In genomic region chr11:70701984-70702733, GRCm38 (mm10) we compare ENCODE assay signal across 8 mouse cellular contexts. TPM values are rescaled to one million over a fixed set of nuclear protein-coding genes. Genes with fewer than 3 reads are reported as not detected.
DNase-seq lines count a peak whose midpoint lies in the region; ATAC-seq lines count a peak whose summit lies in the region.

No protein-coding gene starts in this region.

- peak overlapping the region; percentile 35 for H3K9ac ChIP-seq in hindbrain, embryonic 12.5 days
- H3K9ac ChIP-seq in midbrain, embryonic 11.5 days (ENCODE audit: low read length), result peak overlapping the region; percentile 3; the same call in 1 of the 2 replicates

- peak overlapping the region; percentile 93 for H3K4me3 ChIP-seq in embryonic facial prominence, embryonic 10.5 days
- peak overlapping the region; percentile 91 for H3K4me3 ChIP-seq in hindbrain, embryonic 12.5 days
- H3K4me3 ChIP-seq in midbrain, embryonic 11.5 days (ENCODE audit: low read depth, low read length), result no peak overlapping the region

- no peaks in the 10 kb centered on the region for H3K27me3 ChIP-seq in embryonic facial prominence, embryonic 10.5 days (replicated peaks; ENCODE audit: low read depth, poor library complexity, severe bottlenecking)
- H3K27me3 ChIP-seq in hindbrain, embryonic 12.5 days, result no peaks in the 10 kb centered on the region
- no peaks in the 10 kb centered on the region for H3K27me3 ChIP-seq in midbrain, embryonic 11.5 days (ENCODE audit: control insufficient read depth, insufficient read depth, low read length)

- H3K27ac ChIP-seq in embryonic facial prominence, embryonic 10.5 days (replicated peaks), result no peak overlapping the region
- no peak overlapping the region for H3K27ac ChIP-seq in hindbrain, embryonic 12.5 days
- no peak overlapping the region for H3K27ac ChIP-seq in midbrain, embryonic 11.5 days (ENCODE audit: low read depth, low read length)

- intact Hi-C loops in left cerebral cortex, postnatal 14 days (cut with DNase I), result no loop called here

- peak overlapping the region; percentile 74 for H3K4me2 ChIP-seq in hindbrain, embryonic 12.5 days (replicated peaks)
- H3K4me2 ChIP-seq in midbrain, embryonic 11.5 days, result no peak overlapping the region; the same call in 1 of the 2 replicates

- WGBS in embryonic facial prominence, embryonic 10.5 days, result 77% methylated on average over 6 of the region's 6 CpGs
- 80% methylated on average over 6 of the region's 6 CpGs for WGBS in hindbrain, embryonic 12.5 days
- WGBS in midbrain, embryonic 11.5 days, result 78% methylated on average over 6 of the region's 6 CpGs

- H3K36me3 ChIP-seq in embryonic facial prominence, embryonic 10.5 days (replicated peaks), result peaks cover 46% of the 10 kb centered on the region
- H3K36me3 ChIP-seq in hindbrain, embryonic 12.5 days, result peaks cover 34% of the 10 kb centered on the region
- peaks cover 8% of the 10 kb centered on the region; the same call in 1 of the 2 replicates for H3K36me3 ChIP-seq in midbrain, embryonic 11.5 days (ENCODE audit: control insufficient read depth, insufficient read depth, low read length)

- peaks cover 30% of the 10 kb centered on the region for H3K4me1 ChIP-seq in embryonic facial prominence, embryonic 10.5 days
- peaks cover 27% of the 10 kb centered on the region for H3K4me1 ChIP-seq in hindbrain, embryonic 12.5 days
- H3K4me1 ChIP-seq in midbrain, embryonic 11.5 days (ENCODE audit: control insufficient read depth, insufficient read depth, low read length), result peaks cover 15% of the 10 kb centered on the region

- peak; percentile 26 for DNase-seq in gastrocnemius, adult 18-20 months (ENCODE audit: low spot score)
- DNase-seq in gastrocnemius, postnatal 4 days (ENCODE audit: low spot score in 2 of 2), result no peak
- no peak for DNase-seq in embryonic facial prominence, embryonic 10.5 days (ENCODE audit: low spot score)
- DNase-seq in midbrain, embryonic 11.5 days (ENCODE audit: low spot score, missing footprints), result no peak
- no peak for DNase-seq in left cerebral cortex, postnatal 14 days (ENCODE audit: low spot score in 2 of 2)

- ATAC-seq in hindbrain, embryonic 12.5 days (ENCODE audit: low FRiP score), result no peak
- no peak for ATAC-seq in midbrain, embryonic 11.5 days (ENCODE audit: low FRiP score)
- no peak for ATAC-seq in erythroid progenitor cell, adult 5-6 weeks (replicated peaks; ENCODE audit: low FRiP score, poor library complexity, severe bottlenecking)
- no peak for ATAC-seq in activated CD4-positive, CD25-positive, alpha-beta regulatory T cell, adult 4 months

- H3K9me3 ChIP-seq in embryonic facial prominence, embryonic 10.5 days, result no peaks in the 10 kb centered on the region
- no peaks in the 10 kb centered on the region for H3K9me3 ChIP-seq in hindbrain, embryonic 12.5 days (replicated peaks)
- H3K9me3 ChIP-seq in midbrain, embryonic 11.5 days (ENCODE audit: control insufficient read depth, low read length), result no peaks in the 10 kb centered on the region

RNA-seq across cellular contexts. Expression of gene Kif1c, which starts 1.8 kb away (rescaled TPM):
- 100 to 1,000 TPM; 587 to 632 TPM for total RNA-seq in gastrocnemius, adult 18-20 months (2021)
- 100 to 1,000 TPM; 162 to 166 TPM for total RNA-seq in gastrocnemius, postnatal 4 days (2021)
- 1.6 and 2.0 TPM in 2 replicates for polyA plus RNA-seq in embryonic facial prominence, embryonic 10.5 days (2016; fragmentation: Nextera tagmentation; extraction: Ambion mirVana)
- polyA plus RNA-seq in hindbrain, embryonic 12.5 days (2016; fragmentation: Nextera tagmentation; extraction: Ambion mirVana), result 2.3 and 3.0 TPM in 2 replicates
- 6.1 and 7.1 TPM in 2 replicates for polyA plus RNA-seq in midbrain, embryonic 11.5 days (2014; fragmentation: Nextera tagmentation; extraction: Ambion mirVana)
- 1.1 and 1.7 TPM in 2 replicates for total RNA-seq in erythroid progenitor cell, adult 5-6 weeks (2015; ENCODE audit: low replicate concordance)
- total RNA-seq in erythroid progenitor cell, adult 5-6 weeks (2017; ENCODE audit: low replicate concordance), result 2.7 and 3.6 TPM in 2 replicates
- polyA plus RNA-seq in activated CD4-positive, CD25-positive, alpha-beta regulatory T cell, adult 4 months (2017; shearing (Covaris generic)), result 1 to 10 TPM; 1.5 TPM
- total RNA-seq in left cerebral cortex, postnatal 14 days (2021), result 10 to 100 TPM; 43.9 to 46.0 TPM

RNA-seq across cellular contexts. Expression of gene Inca1, which starts 2.2 kb away (rescaled TPM):
- 1 to 10 TPM; 4.1 to 6.4 TPM for total RNA-seq in gastrocnemius, adult 18-20 months (2021)
- 1 to 10 TPM; 2.0 to 3.0 TPM for total RNA-seq in gastrocnemius, postnatal 4 days (2021)
- 0.69 and 0.99 TPM in 2 replicates for polyA plus RNA-seq in embryonic facial prominence, embryonic 10.5 days (2016; fragmentation: Nextera tagmentation; extraction: Ambion mirVana)
- polyA plus RNA-seq in hindbrain, embryonic 12.5 days (2016; fragmentation: Nextera tagmentation; extraction: Ambion mirVana), result 0.99 and 1.4 TPM in 2 replicates
- 1.3 TPM in 2 replicates for polyA plus RNA-seq in midbrain, embryonic 11.5 days (2014; fragmentation: Nextera tagmentation; extraction: Ambion mirVana)
- not detected in 2 replicates for total RNA-seq in erythroid progenitor cell, adult 5-6 weeks (2015; ENCODE audit: low replicate concordance)
- total RNA-seq in erythroid progenitor cell, adult 5-6 weeks (2017; ENCODE audit: low replicate concordance), result not detected in 2 replicates
- under 1 TPM in 1 of 2 experiments, not detected in 1; 0.63 TPM for polyA plus RNA-seq in activated CD4-positive, CD25-positive, alpha-beta regulatory T cell, adult 4 months (2017; shearing (Covaris generic))
- 1 to 10 TPM; 1.4 to 1.6 TPM for total RNA-seq in left cerebral cortex, postnatal 14 days (2021)

RNA-seq across cellular contexts. Expression of gene Camta2, which starts 14.3 kb away (rescaled TPM):
- total RNA-seq in gastrocnemius, adult 18-20 months (2021), result 10 to 100 TPM; 40.6 TPM
- total RNA-seq in gastrocnemius, postnatal 4 days (2021), result 10 to 100 TPM; 18.1 to 20.3 TPM
- 10.5 and 10.9 TPM in 2 replicates for polyA plus RNA-seq in embryonic facial prominence, embryonic 10.5 days (2016; fragmentation: Nextera tagmentation; extraction: Ambion mirVana)
- polyA plus RNA-seq in hindbrain, embryonic 12.5 days (2016; fragmentation: Nextera tagmentation; extraction: Ambion mirVana), result 15.2 and 15.7 TPM in 2 replicates
- polyA plus RNA-seq in midbrain, embryonic 11.5 days (2014; fragmentation: Nextera tagmentation; extraction: Ambion mirVana), result 6.6 and 6.7 TPM in 2 replicates
- total RNA-seq in erythroid progenitor cell, adult 5-6 weeks (2015; ENCODE audit: low replicate concordance), result 4.7 and 17.6 TPM in 2 replicates
- 0.45 and 0.90 TPM in 2 replicates for total RNA-seq in erythroid progenitor cell, adult 5-6 weeks (2017; ENCODE audit: low replicate concordance)
- polyA plus RNA-seq in activated CD4-positive, CD25-positive, alpha-beta regulatory T cell, adult 4 months (2017; shearing (Covaris generic)), result 10 to 100 TPM; 11.3 to 14.0 TPM
- 100 to 1,000 TPM; 217 to 223 TPM for total RNA-seq in left cerebral cortex, postnatal 14 days (2021)

RNA-seq across cellular contexts. Expression of gene Spag7, which starts 32.9 kb away (rescaled TPM):
- 100 to 1,000 TPM in 1 of 2 experiments, 10 to 100 TPM in 1; 83.4 to 103 TPM for total RNA-seq in gastrocnemius, adult 18-20 months (2021)
- total RNA-seq in gastrocnemius, postnatal 4 days (2021), result 100 to 1,000 TPM; 119 to 129 TPM
- polyA plus RNA-seq in embryonic facial prominence, embryonic 10.5 days (2016; fragmentation: Nextera tagmentation; extraction: Ambion mirVana), result 181 and 185 TPM in 2 replicates
- polyA plus RNA-seq in hindbrain, embryonic 12.5 days (2016; fragmentation: Nextera tagmentation; extraction: Ambion mirVana), result 143 and 144 TPM in 2 replicates
- polyA plus RNA-seq in midbrain, embryonic 11.5 days (2014; fragmentation: Nextera tagmentation; extraction: Ambion mirVana), result 138 and 139 TPM in 2 replicates
- 36.9 and 38.6 TPM in 2 replicates for total RNA-seq in erythroid progenitor cell, adult 5-6 weeks (2015; ENCODE audit: low replicate concordance)
- total RNA-seq in erythroid progenitor cell, adult 5-6 weeks (2017; ENCODE audit: low replicate concordance), result 11.1 and 38.0 TPM in 2 replicates
- polyA plus RNA-seq in activated CD4-positive, CD25-positive, alpha-beta regulatory T cell, adult 4 months (2017; shearing (Covaris generic)), result 100 to 1,000 TPM; 126 to 150 TPM
- total RNA-seq in left cerebral cortex, postnatal 14 days (2021), result 10 to 100 TPM; 53.5 to 53.8 TPM

RNA-seq across cellular contexts. Expression of gene Eno3, which starts 45.2 kb away (rescaled TPM):
- total RNA-seq in gastrocnemius, adult 18-20 months (2021), result 1,000 to 10,000 TPM; 5,616 to 7,081 TPM
- total RNA-seq in gastrocnemius, postnatal 4 days (2021), result 1,000 to 10,000 TPM; 4,042 to 4,361 TPM
- polyA plus RNA-seq in embryonic facial prominence, embryonic 10.5 days (2016; fragmentation: Nextera tagmentation; extraction: Ambion mirVana), result 72.9 and 88.4 TPM in 2 replicates
- polyA plus RNA-seq in hindbrain, embryonic 12.5 days (2016; fragmentation: Nextera tagmentation; extraction: Ambion mirVana), result 14.9 and 18.5 TPM in 2 replicates
- polyA plus RNA-seq in midbrain, embryonic 11.5 days (2014; fragmentation: Nextera tagmentation; extraction: Ambion mirVana), result 13.8 and 14.3 TPM in 2 replicates
- total RNA-seq in erythroid progenitor cell, adult 5-6 weeks (2015; ENCODE audit: low replicate concordance), result 5.4 and 14.8 TPM in 2 replicates
- 2.3 and 11.0 TPM in 2 replicates for total RNA-seq in erythroid progenitor cell, adult 5-6 weeks (2017; ENCODE audit: low replicate concordance)
- polyA plus RNA-seq in activated CD4-positive, CD25-positive, alpha-beta regulatory T cell, adult 4 months (2017; shearing (Covaris generic)), result 10 to 100 TPM; 20.9 to 21.4 TPM
- 1 to 10 TPM; 8.3 to 8.6 TPM for total RNA-seq in left cerebral cortex, postnatal 14 days (2021)

Comparison
In these comparisons a context has a peak if more than half of its experiments do, and no peak if none do; other contexts are left out.
1. RNA of gene Kif1c, which starts 1.8 kb away (total RNA-seq): 587 to 632 TPM in gastrocnemius, adult 18-20 months, 162 to 166 TPM in gastrocnemius, postnatal 4 days and 43.9 to 46.0 TPM in left cerebral cortex, postnatal 14 days; 1.1 to 3.6 TPM in erythroid progenitor cell, adult 5-6 weeks; every median in the first group is over 4 times any median in the second.
2. RNA of gene Camta2, which starts 14.3 kb away (total RNA-seq): 217 to 223 TPM in left cerebral cortex, postnatal 14 days; 40.6 TPM in gastrocnemius, adult 18-20 months, 18.1 to 20.3 TPM in gastrocnemius, postnatal 4 days and 0.45 to 17.6 TPM in erythroid progenitor cell, adult 5-6 weeks; every median in the first group is over 4 times any median in the second.